Mouse (Mus musculus): ENCODE measurements at regions not wholly inside any gene's neighbourhood (a gene's known extent, or its start where the extent isn't known, plus 50 kb on each side); places are given as distances from the start of the nearest gene placed in this dataset.
A peak's percentile ranks its signal among the peaks of the same experiment; 100 is the strongest.

DNA sequence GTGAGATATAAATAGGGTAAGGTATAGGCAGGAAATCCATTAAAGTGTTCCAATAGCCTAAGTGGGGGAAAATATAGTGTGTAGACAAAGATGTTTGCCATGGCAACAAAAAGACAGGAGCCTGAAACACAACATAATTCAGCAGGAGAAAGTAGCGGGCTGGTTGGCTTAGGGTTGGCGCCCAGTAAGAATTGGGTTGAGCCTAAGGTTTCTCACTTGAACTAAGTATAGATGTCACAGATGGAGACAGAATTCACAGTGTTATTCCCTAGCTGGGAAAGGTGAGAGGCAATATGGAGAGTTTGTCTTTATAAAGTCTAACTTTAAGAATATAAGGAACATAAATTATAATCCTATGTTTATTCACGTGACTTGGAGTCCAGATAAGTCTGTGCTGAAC is 64.8 kb upstream of the Ogfrl1 start:
- no peak for ATAC-seq (replicated peaks; ENCODE audit: poor library complexity)

DNA sequence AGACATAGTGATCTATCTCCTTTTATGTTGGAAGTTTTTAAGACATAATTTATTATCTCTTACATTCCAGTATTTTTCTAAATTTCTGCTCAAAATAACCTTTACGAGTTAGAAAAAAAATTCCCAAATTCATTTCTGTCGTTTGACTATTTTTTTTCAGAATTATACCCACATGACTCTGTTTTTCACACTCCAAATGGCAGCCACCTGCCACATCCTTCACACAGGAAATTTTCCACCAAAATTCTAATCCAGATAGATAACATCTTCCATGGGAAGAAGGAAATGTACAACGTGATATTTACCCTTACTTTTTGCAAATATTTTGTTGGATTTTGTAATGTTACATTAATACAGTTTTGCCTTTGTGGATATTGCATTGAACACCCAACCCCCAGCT is 66.5 kb upstream of the Ogfrl1 start:
- ATAC-seq (replicated peaks; ENCODE audit: poor library complexity) = no peak

DNA sequence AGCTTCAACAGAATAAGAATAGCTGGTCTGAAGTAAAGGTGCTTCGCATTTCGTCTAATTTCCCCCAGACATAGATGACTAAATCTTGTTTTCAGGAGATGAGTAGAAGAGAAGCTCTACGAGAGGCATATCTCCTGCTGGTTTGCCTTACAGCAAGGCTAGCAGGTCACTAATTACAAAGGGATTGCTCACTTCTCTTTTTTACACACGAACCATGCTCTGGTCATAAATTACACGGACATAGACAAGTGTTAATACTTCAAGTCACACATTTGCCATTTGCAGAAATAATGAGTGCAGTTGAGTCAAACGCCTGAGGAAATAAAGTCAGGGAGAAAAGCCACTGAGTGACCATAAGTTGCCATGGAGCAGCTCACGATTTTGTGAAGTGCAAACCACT is 68.8 kb upstream of the Ogfrl1 start:
- ATAC-seq (replicated peaks; ENCODE audit: poor library complexity) = peak; percentile 74

DNA sequence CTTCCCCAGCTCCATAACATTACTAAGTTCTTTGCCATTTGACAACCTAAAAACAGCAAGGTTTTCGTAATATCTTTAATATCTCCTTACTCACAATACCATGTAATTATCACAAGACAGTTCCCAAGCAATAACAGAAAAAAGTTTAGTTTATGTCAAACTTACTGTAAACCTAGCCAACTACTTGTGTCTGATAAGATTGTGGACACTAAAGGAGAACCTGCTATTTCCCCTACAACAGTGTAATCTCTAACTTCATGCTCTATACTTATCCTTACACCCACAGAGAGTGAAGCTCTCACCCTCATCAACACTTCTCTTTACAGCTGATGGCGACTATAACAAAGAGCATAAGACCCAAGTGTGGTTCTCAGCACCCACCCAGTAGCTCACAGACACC is 69.8 kb upstream of the Ogfrl1 start:
- no peak for ATAC-seq (replicated peaks; ENCODE audit: poor library complexity)

DNA sequence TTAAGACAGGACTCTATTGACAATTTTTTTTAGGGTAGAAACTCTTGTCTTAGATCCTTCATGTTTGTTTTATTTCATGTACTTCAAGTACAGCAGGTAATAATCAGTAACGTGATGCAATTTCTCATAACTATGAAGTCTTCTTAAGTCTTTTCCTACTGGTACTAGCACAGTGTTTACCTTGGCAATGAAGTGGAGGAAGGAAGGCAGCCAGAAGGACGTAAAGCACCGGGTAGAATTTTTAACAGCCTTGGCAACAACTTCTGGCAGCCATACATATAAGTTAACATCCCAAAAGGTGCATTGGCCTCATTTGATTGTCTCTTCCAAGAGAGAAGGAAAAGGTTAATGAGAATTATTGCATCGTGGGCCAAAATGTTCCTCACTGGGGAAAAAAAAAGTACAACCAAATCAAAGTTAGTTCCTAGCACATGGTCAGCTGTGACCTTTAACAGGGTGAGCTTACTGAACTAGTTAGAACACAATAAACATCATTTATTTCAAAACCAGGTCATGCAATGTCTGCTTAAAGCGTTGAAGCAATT is 83.3 kb upstream of the Ogfrl1 start:
- no peak for ATAC-seq (replicated peaks; ENCODE audit: poor library complexity)

DNA sequence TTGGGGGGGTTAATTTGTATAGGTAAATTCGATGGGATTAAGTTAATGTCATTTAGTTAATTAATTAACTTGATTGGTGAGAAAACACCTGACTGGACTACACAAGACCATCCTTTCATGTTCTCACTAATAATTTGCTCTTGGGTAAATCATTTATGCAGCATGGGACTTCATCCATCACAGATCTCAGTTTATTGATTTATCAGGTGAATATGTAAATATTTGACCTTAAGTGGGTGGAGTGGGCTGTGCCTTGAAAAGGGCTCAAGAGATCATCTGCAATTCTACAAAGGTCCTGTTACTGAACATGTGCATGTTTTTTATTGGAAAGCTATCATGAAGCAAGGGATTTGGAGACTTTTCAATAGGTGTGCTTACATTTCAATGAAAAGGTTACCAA is 87.0 kb upstream of the Ogfrl1 start:
- ATAC-seq (replicated peaks; ENCODE audit: poor library complexity) = no peak

DNA sequence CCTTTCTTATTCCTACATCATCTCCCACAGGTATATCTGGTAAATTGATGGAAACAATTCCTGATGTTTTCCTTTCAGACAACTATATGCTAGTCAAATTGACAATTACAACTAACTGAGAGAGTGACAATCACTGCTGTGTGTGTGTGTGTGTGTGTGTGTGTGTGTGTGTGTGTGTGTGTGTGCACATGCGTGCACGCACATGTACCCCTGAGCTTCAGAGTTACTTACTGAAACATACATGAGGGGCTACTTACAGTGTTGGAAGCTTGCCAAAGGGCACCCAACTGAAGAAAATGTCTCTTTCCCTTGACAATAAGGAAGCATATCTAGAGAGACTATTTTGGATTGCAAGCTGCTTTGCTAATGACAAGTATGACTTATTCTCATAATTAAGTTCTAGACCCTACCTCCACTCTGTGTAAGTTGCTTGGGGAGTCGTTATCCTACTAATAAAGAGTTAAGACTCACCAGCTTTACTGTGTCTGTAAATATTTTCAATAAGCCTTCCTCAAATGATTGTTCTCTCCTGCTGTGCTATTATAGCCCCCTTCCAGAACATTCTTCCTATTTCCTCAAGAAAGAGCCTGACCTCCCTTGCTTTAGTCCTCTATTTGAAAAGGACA is 87.7 kb upstream of the Ogfrl1 start:
- ATAC-seq (replicated peaks; ENCODE audit: poor library complexity) = no peak

DNA sequence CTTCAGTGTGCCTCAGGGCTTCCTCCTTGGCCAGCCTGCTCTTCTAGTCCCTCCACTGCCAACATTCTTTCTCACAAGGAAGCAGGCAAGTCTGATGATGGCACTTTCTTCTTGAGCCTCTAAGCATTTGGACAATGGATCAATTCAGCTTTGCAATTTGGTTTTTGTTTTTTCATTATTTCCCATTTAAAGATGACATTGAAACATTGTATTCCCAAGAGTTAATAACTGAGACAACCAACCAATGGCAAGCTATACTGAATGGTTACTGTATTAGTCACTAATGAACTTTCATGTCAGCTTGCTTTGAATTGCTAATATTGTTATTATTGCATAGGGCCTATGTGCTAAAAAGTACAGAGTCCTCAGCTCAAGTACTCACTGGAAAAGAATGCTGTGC is 89.5 kb upstream of the Ogfrl1 start:
- ATAC-seq (replicated peaks; ENCODE audit: poor library complexity) = no peak

DNA sequence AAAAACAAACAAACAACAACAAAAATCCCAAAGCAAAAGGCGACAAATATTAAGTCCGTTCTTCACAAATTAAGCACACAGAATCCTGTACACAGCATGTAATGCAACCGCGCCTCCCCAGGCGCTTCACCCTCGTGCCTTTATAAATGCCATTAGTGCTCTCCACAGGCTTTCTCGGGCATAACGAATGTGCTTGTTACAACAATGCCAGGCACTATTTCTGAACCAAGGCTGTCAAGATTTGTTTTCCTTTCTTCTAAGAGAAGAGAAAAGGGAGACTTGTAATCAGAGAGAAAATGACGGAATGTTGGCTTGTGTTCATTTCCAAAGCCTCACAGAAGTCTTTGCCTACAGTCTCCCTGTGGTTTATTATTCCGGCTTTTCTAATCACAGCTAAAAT is 93.1 kb upstream of the Ogfrl1 start:
- ATAC-seq (replicated peaks; ENCODE audit: poor library complexity) = no peak

DNA sequence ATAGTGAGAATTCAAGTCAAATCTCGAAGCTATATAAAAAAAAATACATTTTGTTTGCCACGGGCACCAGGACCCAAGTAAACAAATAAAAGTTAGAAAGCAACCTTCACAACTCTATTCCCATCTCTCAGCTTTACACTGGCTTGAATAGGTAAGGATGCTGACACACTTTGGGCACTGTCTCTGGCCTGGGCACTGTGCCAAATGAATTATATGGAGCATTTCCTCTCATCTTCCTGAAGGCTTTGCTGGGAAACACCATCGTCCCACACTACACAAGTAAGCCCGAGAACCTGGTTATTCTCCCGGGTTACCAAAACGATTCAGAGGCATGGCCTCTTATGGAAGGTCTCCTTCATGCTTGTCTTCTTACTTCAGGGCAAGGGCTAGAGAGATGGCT is 93.5 kb upstream of the Ogfrl1 start:
- no peak for ATAC-seq (replicated peaks; ENCODE audit: poor library complexity)

DNA sequence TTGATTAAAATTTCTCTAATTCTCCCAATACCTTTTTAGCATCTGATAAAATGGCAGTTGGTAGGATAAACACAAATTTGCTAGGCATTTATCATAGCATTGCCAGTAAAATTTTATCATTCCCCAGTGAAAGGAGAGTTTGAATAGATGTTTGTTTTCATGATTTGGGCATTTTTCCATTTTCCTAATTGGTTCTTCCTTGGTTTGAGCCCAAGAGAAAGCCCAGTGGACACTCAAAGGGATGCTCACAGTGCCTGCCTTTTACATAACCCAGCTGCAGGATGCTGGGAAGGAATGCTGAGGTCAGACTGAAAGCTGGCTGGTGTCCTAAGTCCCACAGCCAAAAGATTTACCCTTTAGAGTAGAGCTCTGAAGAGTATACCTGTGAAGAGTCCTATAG is 95.4 kb upstream of the Ogfrl1 start:
- no peak for ATAC-seq (replicated peaks; ENCODE audit: poor library complexity)

DNA sequence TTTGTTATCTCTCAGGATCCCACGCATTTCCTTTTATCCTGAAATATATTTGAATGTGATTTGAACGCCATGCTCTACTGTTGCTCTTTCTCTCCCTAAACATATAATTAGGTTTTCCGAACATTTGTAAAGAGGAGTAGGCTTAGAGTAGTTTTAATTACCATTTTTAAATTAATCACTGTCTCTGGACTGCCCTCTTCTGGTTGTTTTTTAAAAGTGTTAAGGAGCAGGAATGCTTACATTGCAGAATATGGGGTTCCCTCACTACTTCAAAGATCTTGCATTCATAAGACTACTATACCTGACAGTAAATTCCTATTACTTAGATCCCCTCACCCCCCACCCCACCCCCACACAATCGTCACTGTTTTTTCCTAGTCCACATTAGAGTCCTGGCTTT is 97.8 kb upstream of the Ogfrl1 start:
- peak; percentile 80 for ATAC-seq (replicated peaks; ENCODE audit: poor library complexity)

DNA sequence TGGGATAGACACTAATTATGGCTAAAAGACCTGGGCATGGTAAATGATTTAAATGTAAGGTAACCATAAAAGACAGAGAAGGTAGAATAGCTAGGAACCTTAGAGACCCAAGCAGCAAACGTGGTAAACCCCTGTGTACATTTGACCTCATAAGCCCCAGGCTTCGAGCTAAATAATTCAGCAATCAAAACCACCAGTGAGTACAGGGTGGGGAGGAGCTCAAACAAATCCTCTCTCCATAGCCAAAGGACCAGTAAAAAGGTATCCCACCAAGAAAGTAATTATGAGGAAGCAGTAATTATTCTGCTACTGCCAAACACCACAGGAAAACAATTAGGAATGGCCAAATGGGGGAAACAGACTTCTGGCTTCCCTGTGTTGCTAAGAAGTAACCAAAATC is 122.5 kb upstream of the Ogfrl1 start:
- no peak for ATAC-seq (replicated peaks; ENCODE audit: poor library complexity)

DNA sequence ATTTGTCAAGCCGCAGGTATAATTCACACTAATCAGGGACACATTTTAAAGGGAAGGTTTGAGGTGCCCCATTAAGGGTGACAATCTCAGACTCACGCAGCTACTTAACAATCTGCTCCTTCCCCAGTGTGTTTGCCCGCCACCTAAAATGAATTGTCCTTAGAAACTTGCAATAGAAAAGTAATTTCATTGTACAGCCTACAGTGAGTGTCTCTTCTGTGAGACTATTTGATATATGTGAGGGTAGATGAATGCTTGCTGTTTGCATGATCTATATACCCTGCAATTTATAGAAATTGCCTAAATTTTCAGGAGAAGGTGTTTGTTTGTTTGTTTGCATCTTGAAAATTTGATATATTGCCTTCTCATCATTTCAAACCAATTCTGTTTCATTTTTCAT is 135.1 kb upstream of the Ogfrl1 start:
- ATAC-seq (replicated peaks; ENCODE audit: poor library complexity) = peak; percentile 42

DNA sequence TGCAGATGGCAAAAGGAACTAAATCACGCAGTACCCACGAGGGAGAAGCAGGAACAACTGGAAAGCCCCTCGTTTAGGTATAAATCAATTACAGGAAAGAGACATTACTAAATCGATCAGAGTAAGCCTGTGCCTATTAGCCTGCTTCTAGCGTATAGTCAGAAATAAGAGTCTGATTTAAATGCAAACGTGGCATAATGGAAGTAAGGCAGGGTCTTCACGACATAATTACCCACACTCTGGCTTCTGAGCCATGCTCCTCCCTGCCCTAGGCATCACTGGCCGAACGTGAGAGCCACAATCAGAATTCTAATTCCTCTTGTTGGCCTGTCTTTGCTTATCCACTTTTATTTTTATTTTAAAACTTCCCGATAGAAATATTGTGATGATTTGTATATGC is 139.0 kb upstream of the Ogfrl1 start:
- no peak for ATAC-seq (replicated peaks; ENCODE audit: poor library complexity)

DNA sequence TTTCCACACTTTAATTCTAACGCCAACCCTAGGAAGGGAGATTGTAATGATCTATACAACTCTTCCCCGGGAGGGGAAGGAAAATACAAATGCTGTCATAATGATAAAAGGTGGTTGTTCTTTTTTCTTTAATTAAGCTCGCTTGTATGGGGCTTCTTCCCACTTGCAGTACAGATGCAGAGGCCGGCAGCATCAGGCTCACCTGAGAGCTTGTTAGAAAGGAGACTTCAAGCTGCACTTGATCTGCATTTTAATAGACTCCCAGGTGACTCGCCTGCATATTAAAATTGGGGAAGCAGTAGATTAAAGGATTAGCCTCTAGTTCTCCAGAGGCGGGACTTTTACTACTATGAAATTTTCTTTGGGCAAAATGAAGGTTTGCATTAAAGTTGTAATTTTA is 140.8 kb upstream of the Ogfrl1 start:
- ATAC-seq (replicated peaks; ENCODE audit: poor library complexity) = no peak

DNA sequence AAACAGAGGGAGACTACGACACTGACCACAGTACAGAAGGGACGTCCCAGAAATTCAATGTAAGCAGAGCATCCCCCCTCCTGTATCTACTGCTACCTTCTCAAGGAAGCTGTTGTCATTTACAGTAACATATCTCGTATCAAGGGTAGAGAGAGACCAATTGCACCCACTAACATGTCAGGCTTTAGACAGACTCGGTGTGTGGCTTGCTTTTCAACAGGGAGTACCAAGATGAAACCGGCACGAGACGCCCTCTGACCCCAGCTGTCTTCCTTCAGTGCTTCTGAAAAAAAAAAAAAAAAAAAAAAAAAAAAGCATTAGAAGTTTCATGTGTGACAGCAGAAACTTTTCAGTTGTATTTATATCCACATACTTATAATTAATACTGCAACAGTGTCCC is 143.0 kb upstream of the Ogfrl1 start:
- ATAC-seq (replicated peaks; ENCODE audit: poor library complexity) = no peak

DNA sequence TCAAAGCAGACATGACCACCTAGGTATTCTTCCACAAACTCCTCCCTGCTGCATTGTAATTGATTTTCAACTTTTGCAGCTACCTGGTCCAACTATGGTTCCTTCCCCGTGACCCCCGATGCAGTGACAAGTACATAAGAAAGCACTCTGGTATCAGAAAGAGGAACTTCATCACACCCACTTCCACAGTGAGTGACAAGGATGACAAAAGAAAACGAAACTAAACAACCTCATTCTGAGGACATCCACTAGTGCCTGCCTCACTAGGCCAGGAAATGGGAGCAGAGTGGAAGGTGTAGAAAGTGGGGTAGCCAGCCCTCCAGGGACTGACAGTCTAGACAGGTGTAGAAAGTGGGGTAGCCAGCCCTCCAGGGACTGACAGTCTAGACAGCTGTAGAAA is 158.2 kb upstream of the Ogfrl1 start:
- ATAC-seq (replicated peaks; ENCODE audit: poor library complexity) = peak; percentile 97

DNA sequence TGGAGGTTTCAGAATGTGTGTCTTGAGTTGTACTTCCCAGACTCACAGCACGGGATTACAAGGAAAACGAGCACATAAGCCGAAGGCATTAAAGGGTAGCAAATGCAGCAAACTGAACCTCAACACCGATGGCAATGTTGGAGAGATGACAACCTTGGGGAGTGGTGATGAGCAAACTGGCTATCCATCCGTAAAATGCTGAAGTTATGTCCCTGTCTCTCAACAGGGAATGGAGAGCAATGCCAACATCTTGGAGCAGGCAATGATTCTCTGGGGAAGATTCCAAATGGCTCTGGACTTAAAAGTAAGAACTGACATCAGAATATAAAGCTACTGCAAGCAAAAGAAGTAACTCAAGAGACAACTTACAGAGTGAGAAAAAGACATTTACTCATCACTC is 170.5 kb upstream of the Ogfrl1 start:
- ATAC-seq (replicated peaks; ENCODE audit: poor library complexity) = no peak

DNA sequence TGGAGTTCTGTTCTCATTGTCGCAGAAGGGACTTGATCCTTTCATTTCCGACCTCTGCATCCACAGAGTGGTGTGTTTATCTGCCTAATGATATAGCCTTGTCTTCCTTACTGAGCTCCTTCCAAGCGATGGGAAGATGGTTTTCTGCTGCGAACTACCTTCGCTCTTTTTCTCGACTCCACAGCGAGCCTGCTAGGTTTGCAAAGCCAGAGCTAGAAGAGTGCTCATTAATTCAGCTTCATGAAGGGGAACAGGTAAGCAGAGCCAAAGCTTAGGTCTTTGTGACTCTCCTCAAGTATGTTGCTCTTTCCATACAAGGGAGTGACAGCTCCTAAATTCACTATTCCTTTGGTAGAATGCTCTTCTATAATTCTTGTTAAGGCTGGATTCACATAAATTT is 176.9 kb upstream of the Ogfrl1 start:
- no peak for ATAC-seq (replicated peaks; ENCODE audit: poor library complexity)

DNA sequence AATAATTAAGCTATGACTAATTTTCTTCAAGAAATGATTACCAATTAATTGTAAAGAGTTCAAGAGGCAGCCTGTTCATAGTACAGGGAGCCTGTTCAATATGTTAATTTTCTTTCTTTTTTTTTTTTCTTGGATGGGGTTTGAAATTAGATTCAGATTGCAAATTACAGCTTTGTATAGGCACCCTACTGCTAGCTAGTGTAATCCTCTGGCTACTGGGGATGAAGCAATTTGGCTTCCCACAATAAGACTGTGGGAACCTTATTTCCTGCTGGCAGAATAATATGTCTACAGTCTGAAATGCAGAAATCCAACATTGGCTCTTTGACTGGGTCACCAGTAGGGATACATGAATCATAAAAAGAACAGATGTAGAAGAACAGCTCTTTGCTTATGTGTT is 177.4 kb upstream of the Ogfrl1 start:
- ATAC-seq (replicated peaks; ENCODE audit: poor library complexity) = no peak

DNA sequence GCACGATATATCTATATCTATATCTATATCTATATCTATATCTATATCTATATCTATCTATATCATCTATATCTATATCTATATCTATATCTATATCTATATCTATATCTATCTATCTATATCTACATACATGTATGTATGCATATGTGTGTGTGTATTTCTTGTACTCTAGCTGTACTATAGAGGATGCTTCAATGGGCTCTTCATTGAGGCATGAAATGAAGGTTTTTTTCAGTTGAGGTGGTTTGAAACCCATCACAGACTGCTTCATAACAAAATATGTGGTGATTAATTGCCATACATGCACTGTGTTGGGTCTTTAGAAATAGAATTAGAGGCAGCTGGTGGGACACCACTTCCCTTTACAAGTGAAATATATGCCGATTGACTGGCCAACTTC is 177.9 kb upstream of the Ogfrl1 start:
- ATAC-seq (replicated peaks; ENCODE audit: poor library complexity) = no peak

DNA sequence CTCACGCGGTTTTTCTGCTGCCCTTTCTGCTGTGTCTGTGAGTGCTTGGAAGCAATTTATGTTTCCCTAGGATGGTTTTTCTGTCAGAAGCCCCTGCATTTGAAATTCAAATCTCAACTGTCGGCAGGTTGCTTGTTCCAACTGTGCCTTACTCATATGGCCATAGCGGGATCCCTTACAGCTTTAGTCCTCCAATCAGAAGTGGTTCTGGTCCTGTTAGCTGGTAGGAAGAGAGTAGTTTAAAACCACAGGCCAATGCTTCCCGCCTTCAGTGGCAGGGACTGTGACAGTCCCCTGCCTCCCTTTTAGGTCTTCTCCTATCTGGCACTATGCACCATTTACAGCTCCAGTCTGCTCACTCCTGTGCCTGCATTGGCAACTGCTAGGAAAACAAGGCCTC is 178.6 kb upstream of the Ogfrl1 start:
- no peak for ATAC-seq (replicated peaks; ENCODE audit: poor library complexity)
